21 mouse cellular contexts compared by ENCODE assay signal in the genomic region with DNA sequence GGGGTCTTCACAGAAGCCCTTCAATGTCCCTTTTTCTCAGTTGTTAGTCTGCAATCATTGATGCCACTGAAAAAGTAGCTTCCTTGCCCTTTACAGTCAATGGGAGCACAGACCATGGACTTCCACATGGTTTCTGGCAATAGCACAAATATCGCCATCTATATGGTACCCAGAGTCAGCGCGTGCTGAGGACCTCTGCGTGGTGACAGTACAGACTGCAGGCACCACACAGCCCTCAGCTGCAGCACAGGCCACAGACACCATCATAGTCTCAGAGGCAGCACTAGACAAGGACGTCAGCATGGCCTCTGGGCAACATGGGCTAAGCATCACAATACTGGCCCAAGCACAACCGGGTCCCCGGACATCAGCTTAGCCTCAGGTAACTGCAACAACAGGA. TPM values are rescaled to one million over a fixed set of nuclear protein-coding genes. Genes with fewer than 3 reads are reported as not detected.
DNase-seq lines count a peak whose midpoint lies in the region; ATAC-seq and TF ChIP-seq lines count a peak whose summit lies in the region.
"Had no signal": no experiment of that assay in that cellular context is flagged by ENCODE, and none has a peak within 500 bp of the region (broad histone marks: within the 10 kb centered on the region; RNA-seq: fewer than 3 reads in every experiment).

No protein-coding gene starts in this region.

- H3K9me3 ChIP-seq in kidney, postnatal 0 days (replicated peaks; ENCODE audit: low read length): no peaks in the 10 kb centered on the region
- no peaks in the 10 kb centered on the region for H3K9me3 ChIP-seq in E14TG2a.4 (ENCODE audit: low read length)
- peaks cover 17% of the 10 kb centered on the region; the same call in 1 of the 2 replicates for H3K9me3 ChIP-seq in megakaryocyte, embryonic 14.5 days
- H3K9me3 ChIP-seq in stomach, postnatal 0 days (ENCODE audit: control insufficient read depth, low read length): no peaks in the 10 kb centered on the region
- H3K9me3 ChIP-seq: embryonic facial prominence, embryonic 12.5 days; forebrain, embryonic 12.5 days; hindbrain, embryonic 12.5 days; limb, embryonic 13.5 days; midbrain, embryonic 15.5 days; neural tube, embryonic 15.5 days had no signal

- intact Hi-C loops in gastrocnemius, postnatal 14 days (cut with DNase I; ENCODE audit: low total_unique reads): no loop called here

- TF ChIP-seq EP300 in stomach, postnatal 0 days (optimal IDR thresholded peaks at IDR 0.05): no peak

- H3K27me3 ChIP-seq in kidney, postnatal 0 days (ENCODE audit: insufficient read depth, low read length): no peaks in the 10 kb centered on the region
- no peaks in the 10 kb centered on the region for H3K27me3 ChIP-seq in E14TG2a.4 (ENCODE audit: insufficient read depth, low read length)
- no peaks in the 10 kb centered on the region for H3K27me3 ChIP-seq in megakaryocyte, embryonic 14.5 days (replicated peaks)
- H3K27me3 ChIP-seq in stomach, postnatal 0 days (ENCODE audit: control insufficient read depth, insufficient read depth, low read length): no peaks in the 10 kb centered on the region
- H3K27me3 ChIP-seq: embryonic facial prominence, embryonic 12.5 days; forebrain, embryonic 12.5 days; hindbrain, embryonic 12.5 days; limb, embryonic 13.5 days; midbrain, embryonic 15.5 days; neural tube, embryonic 15.5 days had no signal

- peaks cover 10% of the 10 kb centered on the region; the same call in 1 of the 2 replicates for H3K4me1 ChIP-seq in kidney, postnatal 0 days (replicated peaks; ENCODE audit: insufficient read depth, low read length)
- peaks cover 24% of the 10 kb centered on the region for H3K4me1 ChIP-seq in E14TG2a.4 (replicated peaks; ENCODE audit: low read depth, low read length)
- H3K4me1 ChIP-seq in megakaryocyte, embryonic 14.5 days: no peaks in the 10 kb centered on the region
- H3K4me1 ChIP-seq in stomach, postnatal 0 days (replicated peaks; ENCODE audit: control insufficient read depth, insufficient read depth): no peaks in the 10 kb centered on the region
- H3K4me1 ChIP-seq: embryonic facial prominence, embryonic 12.5 days; forebrain, embryonic 12.5 days; hindbrain, embryonic 12.5 days; midbrain, embryonic 15.5 days; neural tube, embryonic 15.5 days had no signal

- no peaks in the 10 kb centered on the region for H3K36me3 ChIP-seq in kidney, postnatal 0 days (ENCODE audit: insufficient read depth, low read length)
- no peaks in the 10 kb centered on the region for H3K36me3 ChIP-seq in E14TG2a.4 (ENCODE audit: insufficient read depth, low read length)
- H3K36me3 ChIP-seq in megakaryocyte, embryonic 14.5 days (replicated peaks; ENCODE audit: low read length): no peaks in the 10 kb centered on the region
- no peaks in the 10 kb centered on the region for H3K36me3 ChIP-seq in stomach, postnatal 0 days (ENCODE audit: control insufficient read depth, insufficient read depth, low read length)
- H3K36me3 ChIP-seq: embryonic facial prominence, embryonic 12.5 days; forebrain, embryonic 12.5 days; hindbrain, embryonic 12.5 days; limb, embryonic 13.5 days; midbrain, embryonic 15.5 days; neural tube, embryonic 15.5 days had no signal

- H3K4me2 ChIP-seq in kidney, postnatal 0 days (ENCODE audit: low read length): no peak overlapping the region
- no peak overlapping the region for H3K4me2 ChIP-seq in stomach, postnatal 0 days (replicated peaks; ENCODE audit: low read depth)
- H3K4me2 ChIP-seq: embryonic facial prominence, embryonic 12.5 days; forebrain, embryonic 12.5 days; hindbrain, embryonic 12.5 days; limb, embryonic 13.5 days; midbrain, embryonic 15.5 days; neural tube, embryonic 15.5 days had no signal

- ATAC-seq in kidney, postnatal 0 days (replicated peaks; ENCODE audit: low FRiP score, low read depth): no peak
- no peak for ATAC-seq in stomach, postnatal 0 days (ENCODE audit: low FRiP score, low TSS enrichment)
- ATAC-seq: midbrain, embryonic 15.5 days had no signal

- no peak for DNase-seq in kidney, postnatal 0 days (ENCODE audit: low spot score)
- DNase-seq in kidney, adult 18-20 months: no peak
- no peak for DNase-seq in stomach, postnatal 0 days (ENCODE audit: low spot score)
- DNase-seq in gastrocnemius, postnatal 14 days: no peak
- no peak for DNase-seq in left cerebral cortex, adult 18-20 months (ENCODE audit: low spot score in 2 of 2)
- DNase-seq: adrenal gland, postnatal 36 days; cerebellum, adult 11-12 months; cerebellum, postnatal 10 days; gastrocnemius, postnatal 36 days; kidney, adult 2 months; kidney, postnatal 10 days; lung, adult 18-20 months; lung, postnatal 14 days had no signal

- no peak overlapping the region for H3K4me3 ChIP-seq in kidney, postnatal 0 days (replicated peaks; ENCODE audit: low read depth, low read length)
- no peak overlapping the region for H3K4me3 ChIP-seq in E14TG2a.4 (replicated peaks; ENCODE audit: low read length)
- peak overlapping the region; percentile 5 for H3K4me3 ChIP-seq in megakaryocyte, embryonic 14.5 days (replicated peaks)
- no peak overlapping the region for H3K4me3 ChIP-seq in stomach, postnatal 0 days (ENCODE audit: low read depth, low read length)
- H3K4me3 ChIP-seq: embryonic facial prominence, embryonic 12.5 days; forebrain, embryonic 12.5 days; hindbrain, embryonic 12.5 days; limb, embryonic 13.5 days; midbrain, embryonic 15.5 days; neural tube, embryonic 15.5 days had no signal

- 0 out of 2 replicates have a peak, but pooled peaks have one; percentile 4 for TF ChIP-seq CTCF in kidney, postnatal 0 days (IDR thresholded peaks at IDR 0.05; ENCODE audit: low read depth)
- 0 out of 2 replicates have a peak, but pooled peaks have one; percentile 3 for TF ChIP-seq CTCF in E14TG2a.4 (conservative IDR thresholded peaks at IDR 0.05; ENCODE audit: low read length)
- peak; percentile 17; the same call in 1 of the 2 replicates for TF ChIP-seq CTCF in stomach, postnatal 0 days (IDR thresholded peaks at IDR 0.05; ENCODE audit: low read depth)

- H3K27ac ChIP-seq in kidney, postnatal 0 days: no peak overlapping the region
- no peak overlapping the region for H3K27ac ChIP-seq in stomach, postnatal 0 days (replicated peaks)
- H3K27ac ChIP-seq: embryonic facial prominence, embryonic 12.5 days; forebrain, embryonic 12.5 days; hindbrain, embryonic 12.5 days; limb, embryonic 13.5 days; midbrain, embryonic 15.5 days; neural tube, embryonic 15.5 days had no signal

- 90% methylated on average over 7 of the region's 7 CpGs for WGBS in kidney, postnatal 0 days
- 87% methylated on average over 7 of the region's 7 CpGs for WGBS in stomach, postnatal 0 days

- no peak overlapping the region for H3K9ac ChIP-seq in kidney, postnatal 0 days (ENCODE audit: low read depth, low read length)
- H3K9ac ChIP-seq in stomach, postnatal 0 days (ENCODE audit: low read length): no peak overlapping the region
- H3K9ac ChIP-seq: embryonic facial prominence, embryonic 12.5 days; forebrain, embryonic 12.5 days; hindbrain, embryonic 12.5 days; limb, embryonic 13.5 days; midbrain, embryonic 15.5 days; neural tube, embryonic 15.5 days had no signal

RNA-seq across cellular contexts. Expression of a gene that starts 38.3 kb away (rescaled TPM):
- 37.7 and 39.2 TPM in 2 replicates for polyA plus RNA-seq in kidney, postnatal 0 days (2015; fragmentation: Nextera tagmentation; extraction: Ambion mirVana)
- polyA plus RNA-seq in megakaryocyte, embryonic 14.5 days (2012; ENCODE audit: insufficient read depth, low replicate concordance): 1.0 TPM in 1 of 2 replicates, not detected in the other
- polyA plus RNA-seq in stomach, postnatal 0 days (2015; fragmentation: Nextera tagmentation; extraction: Ambion mirVana): 26.3 and 29.4 TPM in 2 replicates
- total RNA-seq in gastrocnemius, postnatal 14 days (2021): 10 to 100 TPM; 18.0 to 20.7 TPM
- 10 to 100 TPM; 17.8 to 19.4 TPM for total RNA-seq in left cerebral cortex, adult 18-20 months (2021)

Comparison
In these comparisons a context has a peak if more than half of its experiments do, and no peak if none do; other contexts are left out.
1. RNA of a gene that starts 38.3 kb away (polyA plus RNA-seq): 37.7 to 39.2 TPM in kidney, postnatal 0 days and 26.3 to 29.4 TPM in stomach, postnatal 0 days; 1.0 TPM in megakaryocyte, embryonic 14.5 days; every median in the first group is over 10 times any median in the second.
2. Peak in every context shown above with its lines, with median percentiles within 50 percentile points of each other: CTCF ChIP-seq.